Mouse (Mus musculus): ENCODE measurements around the gene 4931409K22Rik.

The 4931409K22Rik gene

DNA sequence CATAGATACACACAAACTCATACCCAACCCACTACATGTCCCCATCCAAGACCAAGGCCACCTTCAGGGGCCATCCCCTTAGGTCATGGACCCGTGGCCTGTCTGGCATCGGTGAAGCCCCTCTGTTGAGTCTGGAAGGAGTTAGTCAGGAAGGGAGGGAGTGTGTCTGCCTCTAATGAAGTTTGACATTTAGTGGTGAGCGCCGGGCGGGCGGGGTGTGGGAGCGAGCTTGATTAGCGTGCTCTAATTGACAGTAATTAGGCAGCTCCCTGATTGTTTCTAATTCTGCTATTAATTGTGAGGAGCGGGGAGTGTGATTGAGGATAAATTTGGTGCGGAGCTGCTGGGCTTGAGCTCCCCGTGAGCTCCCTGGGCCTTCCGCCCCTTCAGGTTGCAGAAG is 59.1 kb downstream of the 4931409K22Rik start:
- peak; percentile 3 for DNase-seq (ENCODE audit: low spot score)

DNA sequence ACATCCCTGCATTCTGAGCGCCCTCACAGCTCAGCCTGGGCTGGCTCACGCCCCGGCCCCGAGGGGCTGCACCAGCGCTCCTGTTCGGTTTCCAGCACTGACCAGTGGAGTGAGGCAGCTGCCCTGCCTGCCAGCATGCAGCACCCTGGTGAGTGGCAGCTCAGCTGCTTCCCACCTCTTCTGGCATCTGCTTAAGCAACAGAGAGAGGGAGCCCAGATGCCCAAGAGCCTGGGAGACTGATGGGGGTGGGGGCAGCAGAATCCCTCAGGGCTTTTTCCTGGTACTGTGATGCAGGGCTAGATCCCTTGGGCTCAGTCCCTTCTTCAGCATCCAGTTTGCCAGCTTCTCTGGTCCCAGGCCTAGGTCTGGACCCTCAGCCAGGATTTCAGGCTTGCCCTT is 59.9 kb downstream of the 4931409K22Rik start:
- DNase-seq (ENCODE audit: low spot score), result no peak

DNA sequence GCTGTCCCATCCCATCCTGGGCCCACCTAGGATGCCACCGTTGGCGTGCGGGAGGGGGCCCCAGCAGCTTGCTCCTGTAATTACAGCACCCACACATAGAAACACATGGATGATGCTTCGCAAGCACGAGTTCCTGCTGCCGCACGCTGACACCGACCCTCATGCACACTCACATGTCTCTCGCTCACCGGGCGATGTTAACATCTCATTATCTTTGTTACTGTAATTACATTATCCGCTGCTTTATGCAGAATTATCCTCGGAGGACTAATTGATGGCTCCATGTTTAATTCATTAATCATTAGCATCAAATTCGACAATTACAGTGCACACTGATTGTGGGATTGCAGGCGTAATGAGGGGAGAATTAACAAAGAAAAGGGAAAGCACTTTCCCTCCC is 61.6 kb downstream of the 4931409K22Rik start:
- no peak for DNase-seq (ENCODE audit: low spot score)

Data from layer of hippocampus, adult 11-12 months (tissue).